Mouse (Mus musculus) cerebellum, adult 8-10 months (tissue): Measurements from ENCODE around the gene Ank2.
A peak's percentile ranks its signal among the peaks of the same experiment; 100 is the strongest.

Experiments
- DNase-seq: peaks from one replicate; pipeline ENCODE4 v3.0.0; 2022

Ank2 gene

DNA sequence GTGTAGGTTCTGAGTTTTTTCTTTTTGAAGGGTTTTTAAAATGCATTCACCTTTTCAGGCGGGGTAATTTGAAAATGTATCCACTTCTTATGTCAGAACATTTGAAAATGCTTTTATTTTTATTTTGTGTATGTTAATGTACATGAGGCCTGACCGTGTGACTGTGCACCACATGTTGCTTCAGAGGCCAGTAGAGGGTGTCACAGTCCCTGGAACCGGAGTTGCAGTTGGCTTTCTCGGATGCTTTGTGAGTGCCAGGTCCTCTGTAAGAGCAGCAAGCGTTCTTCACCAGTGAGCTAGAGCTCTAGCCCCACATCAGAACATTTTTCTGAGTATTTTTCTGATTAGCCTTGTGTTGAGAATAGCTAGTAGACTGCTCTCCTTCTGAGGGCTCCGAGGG, 484.0 kb downstream of the Ank2 start:
- no peak for DNase-seq

DNA sequence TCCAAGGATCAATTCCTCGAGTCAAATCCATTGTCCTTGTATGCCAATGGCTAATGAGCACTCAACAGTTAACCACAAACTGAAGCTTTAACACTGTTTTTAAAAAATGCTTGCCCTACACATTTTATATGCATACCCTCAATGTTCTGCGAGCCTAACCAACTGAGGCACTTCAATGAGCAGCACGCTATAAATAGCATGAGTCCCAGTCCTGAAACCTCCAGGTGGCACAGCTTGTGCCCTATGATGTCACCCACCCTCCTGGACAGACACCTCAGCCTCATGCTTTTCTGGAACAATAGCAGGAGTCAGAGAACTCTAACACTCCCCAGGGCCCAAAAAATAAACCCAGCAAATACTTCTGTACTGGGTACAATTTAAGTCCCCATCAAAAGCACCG, 485.2 kb downstream of the Ank2 start:
- no peak for DNase-seq

DNA sequence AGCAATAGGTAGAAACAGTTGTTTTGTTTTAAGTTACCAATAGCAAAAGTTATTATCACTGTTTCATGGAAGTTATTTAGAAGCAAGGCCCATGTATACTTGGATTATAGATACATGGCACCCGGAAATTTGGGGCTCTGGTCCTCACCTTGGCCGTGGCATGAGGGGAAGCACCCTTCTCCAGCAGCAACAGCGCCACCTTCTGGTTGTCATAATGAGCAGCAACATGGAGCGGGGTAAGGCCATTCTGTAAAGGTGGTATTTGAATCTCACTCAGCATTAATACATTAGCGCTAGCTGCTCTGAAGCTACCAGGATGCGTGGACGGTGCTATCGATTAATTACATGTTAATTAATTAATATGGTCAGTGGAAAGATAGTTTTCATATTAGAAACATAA, 486.6 kb downstream of the Ank2 start:
- peak; percentile 58 for DNase-seq

DNA sequence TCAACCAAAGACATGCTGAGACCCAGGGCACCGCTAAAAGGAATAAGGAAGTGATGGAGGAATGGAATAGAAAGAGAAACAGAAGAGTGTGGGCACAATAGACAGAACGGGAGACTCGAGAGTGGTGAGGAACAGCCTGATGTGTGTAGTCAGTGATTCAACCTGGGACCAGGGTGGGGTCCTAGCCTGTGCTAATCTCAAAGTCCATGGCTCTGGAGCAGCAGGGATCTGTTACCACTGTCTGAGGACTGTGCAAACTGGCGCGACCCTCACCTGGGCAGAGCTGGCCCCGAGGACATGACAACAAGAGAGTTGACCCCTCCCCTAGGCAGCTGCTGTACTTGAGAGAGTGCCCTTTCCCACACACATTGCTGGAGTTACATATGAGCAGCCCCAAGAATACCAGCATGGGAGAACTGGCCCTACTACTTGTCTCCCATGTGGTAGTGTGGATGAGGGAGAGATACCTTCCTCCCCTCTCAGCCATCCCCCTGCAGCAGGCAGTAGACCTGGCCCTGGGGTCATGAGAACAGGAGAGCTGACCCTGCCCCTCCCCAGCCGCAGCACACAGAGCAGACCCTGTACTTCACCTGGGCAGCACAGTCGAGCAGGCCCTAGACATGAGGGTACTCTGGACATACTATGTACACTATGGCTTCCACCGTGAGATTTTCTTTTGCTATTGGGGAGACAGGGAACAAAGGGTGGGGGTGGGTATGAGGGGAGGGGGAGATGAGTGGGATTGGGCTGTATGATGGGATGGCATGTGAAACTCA, 493.1 kb downstream of the Ank2 start:
- DNase-seq = no peak

DNA sequence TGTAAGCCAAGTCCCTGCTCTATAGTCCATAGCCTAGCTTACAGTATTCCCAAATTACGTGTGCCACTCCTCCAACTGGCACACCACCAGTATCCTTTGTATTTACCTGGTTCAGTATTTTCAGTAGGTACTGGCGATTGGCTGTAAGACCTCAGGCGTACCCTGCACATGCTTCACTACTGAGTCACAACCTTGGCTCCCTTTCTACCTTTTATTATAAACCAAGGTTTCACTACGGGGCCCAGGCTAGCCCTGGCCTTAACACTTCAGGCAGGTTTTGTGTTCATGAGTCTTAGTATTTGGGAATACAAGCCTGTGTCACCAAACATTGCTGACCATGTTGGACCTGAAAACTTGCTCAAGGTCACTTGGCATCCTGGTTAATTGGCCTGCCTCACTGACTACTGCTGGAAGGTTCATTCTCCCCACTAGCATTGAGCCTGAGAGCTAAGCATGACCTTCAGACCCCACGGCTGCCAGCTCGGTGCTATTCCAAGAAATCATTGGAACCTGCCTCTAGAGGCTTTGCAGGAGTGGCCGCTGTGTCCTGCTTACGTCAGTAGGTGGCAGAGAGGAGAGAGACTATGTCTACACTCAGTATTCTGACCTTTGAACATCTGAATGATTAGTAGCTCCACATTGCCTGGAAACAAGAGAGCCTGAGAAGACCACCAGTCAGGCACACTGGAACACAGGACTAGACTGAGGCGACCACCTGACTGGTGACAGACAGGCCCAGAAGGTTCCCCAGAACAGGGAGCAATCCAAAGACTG, 494.1 kb downstream of the Ank2 start:
- DNase-seq = no peak

DNA sequence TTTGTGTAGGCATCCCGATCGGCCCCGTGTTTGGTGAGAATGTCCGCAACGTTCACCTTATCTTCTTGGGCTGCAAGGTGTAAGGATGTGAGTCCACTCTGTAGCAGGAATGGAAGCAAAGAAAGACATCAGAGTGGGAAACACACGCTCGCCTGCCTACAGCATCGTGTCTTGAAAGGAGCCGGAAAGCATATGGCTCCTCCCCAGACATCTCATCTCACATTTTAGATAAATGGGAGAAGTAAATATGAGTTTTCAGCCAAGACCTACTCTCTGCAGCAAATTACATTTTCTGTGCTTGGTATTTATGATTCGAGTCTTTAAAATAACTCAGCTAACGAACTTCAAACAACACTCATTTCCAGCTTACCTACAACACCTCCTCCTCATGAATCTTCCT, 495.2 kb downstream of the Ank2 start:
- DNase-seq = no peak

DNA sequence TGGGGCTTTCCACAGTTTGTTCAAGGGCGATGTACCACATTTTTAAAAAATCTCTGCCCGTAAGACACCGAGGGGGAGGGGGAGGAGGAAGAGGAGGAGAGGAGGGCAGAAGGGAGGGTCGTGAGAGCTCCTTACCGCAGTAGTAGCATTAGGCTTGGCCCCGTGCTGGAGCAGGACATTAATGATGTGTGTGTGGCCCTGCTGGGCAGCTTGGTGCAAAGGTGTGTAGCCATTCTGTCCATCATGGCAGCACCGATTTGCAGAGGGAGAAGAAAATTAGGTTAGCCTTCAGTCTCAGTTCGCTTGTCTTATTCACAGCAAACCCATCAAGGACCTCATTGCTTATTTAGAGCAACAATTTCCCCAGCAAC, 500.4 kb downstream of the Ank2 start:
- no peak for DNase-seq

DNA sequence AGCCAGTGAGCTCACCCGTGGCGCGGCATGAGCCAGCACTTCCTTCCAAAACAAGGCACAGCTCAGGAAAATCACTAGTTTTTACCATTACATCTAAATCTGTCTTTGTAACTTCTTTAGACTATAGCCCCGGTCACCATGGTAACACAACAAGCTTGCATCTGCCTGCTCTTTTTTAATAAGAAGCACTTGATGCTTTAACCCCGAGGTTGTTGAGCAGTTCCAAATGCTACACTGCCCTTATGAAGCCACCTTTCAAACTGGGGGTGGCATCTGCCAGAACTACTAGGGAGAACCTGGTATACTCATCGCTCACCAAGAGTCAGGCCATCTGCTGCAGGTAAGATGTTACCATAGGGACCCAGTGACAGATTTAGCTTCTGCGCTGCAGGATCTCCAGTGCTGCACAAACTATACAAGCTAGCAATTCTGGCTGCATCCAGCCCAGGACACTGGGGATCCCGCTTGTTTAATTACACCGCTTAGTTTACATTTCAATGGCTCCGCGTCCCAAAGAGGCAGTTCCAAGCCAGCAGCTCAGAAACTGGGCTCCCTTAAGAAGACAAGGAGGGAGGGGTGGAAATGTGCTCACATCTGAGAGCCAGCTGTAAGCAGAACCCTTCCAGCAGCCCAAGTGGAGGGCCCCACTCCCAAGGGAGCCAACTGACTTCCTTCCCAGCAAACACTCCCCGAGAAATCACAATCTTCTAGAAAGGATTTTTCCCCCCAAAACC, 501.0 kb downstream of the Ank2 start:
- peak; percentile 74 for DNase-seq

DNA sequence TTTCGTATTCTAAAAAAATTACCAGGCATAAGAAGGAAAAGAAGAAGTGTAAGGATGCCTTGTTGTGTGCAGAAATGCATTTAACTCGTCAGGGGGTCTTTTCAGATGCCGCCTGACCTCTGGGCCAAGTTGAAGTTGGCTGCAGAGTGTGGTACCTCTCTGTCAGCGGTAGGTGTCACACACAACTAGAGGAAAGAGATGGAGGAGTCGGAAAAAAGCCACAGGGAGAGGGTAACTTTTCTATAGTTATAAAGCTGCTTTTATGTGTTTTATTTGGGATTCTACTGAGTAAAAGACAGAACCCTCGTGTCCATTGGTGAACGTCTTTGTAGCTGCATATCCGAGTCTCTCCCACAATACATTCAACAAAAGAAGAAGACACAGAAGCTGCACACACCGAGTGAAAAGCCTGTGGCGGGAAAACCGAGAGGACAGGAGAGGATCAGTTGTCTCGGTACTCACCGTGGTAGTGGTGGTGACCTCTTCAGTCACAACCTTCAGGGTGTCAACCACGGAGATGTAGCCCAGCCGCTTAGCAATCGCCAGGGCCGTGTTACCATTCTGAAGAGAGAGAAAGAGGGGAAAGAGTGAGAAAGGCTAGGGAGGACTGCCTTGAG, 501.7 kb downstream of the Ank2 start:
- DNase-seq = no peak

DNA sequence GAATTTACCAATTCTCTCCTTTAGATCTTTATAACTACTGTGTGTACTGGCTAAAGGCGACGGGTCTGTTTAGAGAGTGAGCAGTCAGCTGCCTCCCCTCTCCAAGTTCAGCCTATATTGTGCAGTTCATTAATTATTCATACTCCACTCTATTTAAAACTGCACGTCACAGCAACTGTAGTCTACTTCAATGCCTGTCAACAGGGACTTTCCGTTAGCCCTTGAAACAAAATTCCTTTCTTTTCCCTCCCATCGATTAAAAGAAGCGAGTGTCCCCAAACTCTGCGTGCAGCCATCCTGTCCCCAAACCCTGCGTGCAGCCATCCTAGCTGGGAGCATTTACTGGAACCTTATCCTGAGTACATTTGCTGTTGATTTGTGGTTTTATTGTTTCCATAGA, 502.4 kb downstream of the Ank2 start:
- DNase-seq = no peak

DNA sequence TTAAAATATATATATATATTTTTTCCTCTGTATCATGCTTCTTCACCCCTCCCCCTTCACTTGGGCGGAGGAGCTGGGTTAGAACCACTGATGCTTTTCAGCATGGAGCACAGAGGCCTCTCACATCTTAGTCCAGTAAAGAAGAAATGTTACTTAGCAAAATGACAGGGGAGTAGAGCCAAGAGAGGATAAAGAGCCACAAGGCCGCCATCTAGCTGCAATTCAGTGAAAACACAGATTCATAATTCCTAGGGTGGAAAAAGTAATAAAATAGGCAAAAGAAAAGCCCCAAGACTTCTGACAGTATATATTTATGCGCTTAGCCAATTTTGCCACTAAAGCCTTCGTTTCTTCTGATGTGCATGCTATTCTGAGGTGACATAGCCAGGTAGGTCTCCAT, 503.2 kb downstream of the Ank2 start:
- DNase-seq = no peak

DNA sequence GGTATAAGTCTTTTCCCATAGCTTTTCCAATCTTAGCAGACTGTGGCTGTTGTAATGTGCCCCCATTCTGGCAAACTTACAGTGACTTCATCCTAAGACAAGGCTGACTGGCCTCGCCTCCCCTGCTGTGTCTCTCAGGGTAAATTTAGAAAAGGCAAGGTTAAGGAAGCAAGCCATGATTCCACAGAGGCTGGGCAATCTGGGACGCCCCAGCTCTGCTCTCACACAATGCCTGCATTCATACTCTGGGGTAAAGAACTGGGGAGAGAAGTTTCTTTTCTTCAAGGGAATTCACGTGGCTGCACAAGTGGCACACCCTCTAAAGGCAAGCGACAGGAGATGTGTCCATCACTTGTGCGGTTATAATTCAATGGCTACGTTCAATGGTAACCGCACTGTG, 505.0 kb downstream of the Ank2 start:
- DNase-seq = no peak

DNA sequence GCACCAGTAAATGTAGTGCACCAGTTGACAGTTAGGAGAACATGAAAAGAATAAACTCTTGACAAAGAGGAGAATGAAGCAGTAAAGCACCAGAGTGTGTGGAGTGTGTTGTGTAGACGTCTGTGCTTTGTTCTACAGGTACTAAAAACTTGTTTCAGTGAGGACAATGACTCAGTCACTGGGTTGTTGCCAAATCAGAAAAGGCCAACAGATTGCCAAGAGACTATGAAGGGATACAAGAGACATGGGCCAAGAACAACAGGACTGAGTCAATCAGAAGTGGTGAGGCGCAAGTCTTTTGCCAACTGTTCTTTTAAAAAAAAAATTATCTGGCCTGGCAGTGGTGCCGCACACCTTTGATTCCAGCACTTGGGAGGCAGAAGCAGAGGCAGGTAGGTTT, 509.2 kb downstream of the Ank2 start:
- peak; percentile 64 for DNase-seq

DNA sequence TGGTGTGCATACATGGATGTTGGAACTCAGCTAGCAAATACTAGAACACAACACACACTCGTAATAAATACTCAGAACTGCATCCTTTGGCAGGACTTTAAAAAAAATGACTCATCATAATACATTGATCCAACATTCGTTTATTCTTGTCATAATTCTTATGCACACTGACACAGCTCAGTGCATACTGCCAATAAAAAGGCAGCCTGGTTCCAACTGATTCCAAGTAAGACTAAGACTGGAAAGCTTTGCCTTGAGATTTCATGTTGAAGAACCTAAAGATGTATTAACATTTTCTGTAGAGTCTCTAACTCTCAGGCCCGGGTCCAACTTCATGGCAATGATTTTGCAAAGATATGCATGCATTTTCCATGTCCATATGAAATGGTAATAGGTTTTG, 512.5 kb downstream of the Ank2 start:
- DNase-seq = no peak

DNA sequence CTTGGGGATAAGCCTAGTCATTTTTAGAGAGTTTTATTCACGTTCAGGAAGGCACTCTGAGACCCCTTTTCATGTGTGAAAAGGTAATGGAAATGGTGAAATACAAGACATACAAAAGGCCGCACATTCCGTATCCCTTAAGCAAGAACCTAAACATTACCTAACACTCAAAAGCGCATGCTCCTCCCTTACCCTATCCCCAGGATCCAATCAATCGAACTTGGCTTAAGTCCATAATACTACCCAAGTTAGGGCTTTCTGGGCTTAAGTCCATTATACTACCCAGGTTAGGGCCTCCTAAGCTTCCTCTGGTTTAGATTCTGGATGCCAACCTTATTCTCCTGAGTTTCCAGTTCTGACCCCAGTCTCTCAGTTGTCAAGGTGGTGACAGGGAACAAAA, 516.3 kb downstream of the Ank2 start:
- no peak for DNase-seq

DNA sequence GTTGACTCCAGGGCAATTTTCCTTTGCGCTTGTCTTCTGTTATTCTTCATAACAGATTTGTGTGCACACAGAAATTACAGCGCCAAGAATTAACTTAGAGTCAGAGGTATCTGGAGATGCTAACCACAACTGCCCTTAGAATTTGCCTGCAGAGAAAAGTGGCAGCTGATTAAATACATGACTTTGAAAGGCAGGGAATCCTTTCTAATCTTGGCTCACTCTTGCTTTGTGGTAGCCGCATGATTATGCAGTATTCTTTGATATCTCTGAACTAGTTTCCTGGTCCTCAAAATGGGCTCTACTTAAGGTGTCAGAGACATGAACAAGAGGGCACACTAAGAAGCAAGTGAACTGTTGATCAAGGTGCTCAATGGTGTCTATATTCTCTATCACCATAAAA, 518.0 kb downstream of the Ank2 start:
- DNase-seq = no peak

DNA sequence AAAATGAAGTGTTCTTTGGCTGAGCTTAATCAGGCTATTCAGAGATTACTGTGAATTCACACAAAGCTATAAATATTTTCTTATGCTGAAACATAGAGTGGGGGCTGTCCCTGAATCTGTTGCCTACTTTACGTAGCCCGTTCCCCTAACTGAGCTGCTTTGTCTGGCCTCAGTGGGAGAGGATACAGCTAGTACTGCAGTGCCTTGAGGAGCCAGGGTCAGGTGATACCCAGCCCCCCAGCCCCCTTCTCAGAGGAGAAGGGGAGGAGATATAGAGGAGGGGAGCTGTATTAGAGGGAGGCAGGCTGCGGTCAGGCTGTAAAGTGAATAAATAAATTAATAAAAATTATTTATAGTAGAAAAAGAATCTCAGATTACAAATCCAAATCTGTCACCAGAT, 519.5 kb downstream of the Ank2 start:
- no peak for DNase-seq

DNA sequence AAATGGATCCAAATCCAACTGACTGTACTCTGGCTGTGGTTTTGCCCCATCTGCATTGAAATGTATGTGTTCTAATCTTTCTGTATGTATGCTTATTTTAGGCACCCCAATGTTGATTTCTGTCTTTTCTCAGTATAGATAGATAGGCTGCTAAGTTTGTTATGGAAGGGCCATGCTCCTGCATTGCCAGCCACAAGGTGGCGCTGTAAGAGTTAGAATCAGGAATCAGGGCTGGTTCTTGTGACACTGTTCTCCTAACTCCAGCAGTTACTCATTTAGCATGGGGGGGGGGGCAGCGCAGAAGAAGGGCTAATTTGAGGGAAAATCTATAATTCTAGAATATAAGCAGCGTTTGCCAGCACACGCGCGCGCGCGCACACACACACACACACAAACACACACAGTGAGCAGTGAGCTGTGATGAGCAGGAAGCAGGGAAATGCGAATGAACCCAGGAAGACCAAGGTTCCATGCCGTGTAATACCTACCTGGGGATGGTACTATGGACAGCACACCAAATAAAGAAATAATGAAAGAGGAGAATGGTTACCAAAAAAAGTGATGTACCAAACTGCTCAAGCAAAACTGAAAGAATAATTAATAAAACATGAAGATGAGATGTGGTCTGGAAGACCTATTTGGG, 520.3 kb downstream of the Ank2 start:
- peak; percentile 73 for DNase-seq

DNA sequence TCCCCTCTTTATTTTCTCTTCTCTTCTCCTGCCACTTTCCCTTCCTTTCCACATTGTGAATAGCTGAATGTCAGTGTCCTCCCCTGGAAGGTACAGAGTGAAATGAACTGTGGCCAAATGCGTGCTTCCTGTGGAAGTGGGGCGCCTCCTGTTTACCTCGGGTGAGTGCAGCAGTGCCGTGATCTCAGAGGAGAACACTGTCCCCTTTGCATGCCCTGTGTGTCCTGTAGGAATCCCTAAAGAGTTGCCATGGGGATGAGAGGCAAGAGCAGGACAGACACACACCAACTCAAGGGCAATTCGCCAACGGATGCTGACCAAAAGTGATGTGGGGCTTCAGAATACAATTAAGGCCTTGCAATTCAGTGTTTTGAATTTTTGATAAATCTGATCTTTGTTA, 521.8 kb downstream of the Ank2 start:
- DNase-seq = no peak

DNA sequence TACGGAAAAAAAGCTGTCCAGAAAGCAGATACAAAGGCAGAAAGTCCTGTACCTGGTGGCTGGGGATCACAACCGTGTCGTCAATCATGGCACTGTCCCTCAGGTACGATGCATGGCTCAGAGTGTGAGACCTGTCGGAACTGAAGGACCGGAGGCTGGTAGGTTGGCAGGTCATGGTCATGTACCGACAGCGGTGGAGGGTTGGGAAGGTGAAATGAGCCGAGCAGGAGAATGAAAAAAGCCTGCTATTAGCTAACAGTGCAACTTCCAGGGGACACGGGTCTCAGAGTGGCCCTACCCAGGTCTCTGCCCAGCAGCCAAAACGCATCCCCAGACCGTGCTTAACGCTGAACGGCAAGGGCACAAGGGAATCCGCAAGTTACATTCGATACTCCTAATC, 522.4 kb downstream of the Ank2 start:
- no peak for DNase-seq

DNA sequence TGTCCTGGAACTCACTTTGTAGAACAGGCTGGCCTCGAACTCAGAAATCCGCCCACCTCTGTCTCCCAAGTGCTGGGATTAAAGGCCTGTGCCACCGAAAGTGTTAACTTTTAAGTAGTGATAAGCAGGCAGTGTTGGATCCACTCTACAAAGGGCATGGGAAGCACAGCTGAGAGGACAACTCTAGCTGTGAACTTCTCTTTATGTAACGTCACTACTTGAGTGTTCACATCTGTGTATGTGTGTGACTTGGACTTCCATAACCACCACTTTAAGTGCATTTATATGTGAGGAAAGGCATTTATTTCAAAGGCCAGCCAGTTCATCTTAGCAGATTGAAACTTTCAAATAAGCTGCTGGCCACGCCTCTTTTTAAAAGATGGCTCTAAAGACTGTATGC, 523.7 kb downstream of the Ank2 start:
- no peak for DNase-seq

DNA sequence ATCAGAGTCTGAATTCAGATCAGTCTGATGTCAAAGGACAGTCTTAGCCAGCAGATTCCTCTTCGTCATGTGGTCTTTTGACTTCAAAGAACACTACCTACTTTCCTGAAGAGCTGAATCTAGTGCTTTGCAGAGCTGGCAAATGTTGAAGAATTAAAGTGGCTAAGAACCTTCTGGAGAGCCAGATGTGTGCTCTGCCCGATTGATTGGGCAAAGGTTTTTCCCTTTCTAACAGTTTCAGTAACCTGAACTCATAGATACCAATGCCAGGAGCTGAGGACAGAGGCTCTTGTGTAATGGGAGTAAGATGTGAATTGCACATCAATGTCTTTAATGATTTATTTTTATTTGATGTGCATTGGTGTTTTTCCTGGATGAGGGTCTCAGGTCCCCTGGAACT, 525.6 kb downstream of the Ank2 start:
- DNase-seq = no peak

DNA sequence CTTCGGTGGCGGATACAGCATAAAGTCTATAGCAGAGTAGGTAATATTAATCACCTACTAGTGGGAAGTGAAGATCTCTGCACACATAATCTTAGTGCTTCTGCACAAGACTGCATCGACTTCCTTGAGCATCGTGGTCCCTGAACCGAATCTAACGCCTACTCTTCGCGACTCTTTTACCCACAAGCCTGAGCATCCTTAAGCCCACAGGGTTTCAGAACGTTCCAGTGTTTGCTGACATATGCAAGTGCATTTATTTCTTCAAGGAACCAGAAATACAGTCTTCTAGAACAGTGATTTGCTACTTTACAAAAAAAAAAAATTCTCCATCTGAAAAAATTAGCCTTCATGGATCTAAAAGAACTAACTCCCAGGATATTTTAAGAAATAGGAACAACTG, 527.6 kb downstream of the Ank2 start:
- DNase-seq = no peak
